Mouse (Mus musculus): ENCODE data around the gene Ccni. TPM values are rescaled to one million over a fixed set of nuclear protein-coding genes. Genes with fewer than 3 reads are reported as not detected.

Ccni gene
- total RNA-seq, 2 experiments from 2014 or later: 251 to 256 TPM

DNA sequence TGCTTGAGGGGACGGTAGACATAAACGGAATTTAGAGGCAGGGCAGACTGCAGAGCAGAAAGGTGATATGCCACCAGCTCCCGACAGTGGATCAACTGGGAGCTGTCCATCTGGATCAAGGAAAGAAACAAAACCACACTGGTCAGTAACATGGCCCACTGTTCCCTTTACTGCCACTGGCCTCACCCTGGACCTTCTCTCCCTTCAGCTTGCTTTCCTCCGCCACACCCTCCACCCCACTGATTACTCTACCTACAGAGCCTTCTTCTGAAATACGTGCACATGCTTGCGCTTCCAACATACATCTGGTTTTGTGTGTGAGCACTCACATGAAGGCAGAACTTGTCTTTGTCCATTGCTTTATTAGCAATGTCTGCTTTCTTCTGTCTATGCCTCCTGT is 23.0 kb downstream of the Ccni start:
- no peak overlapping the region for H3K4me3 ChIP-seq
- no peak for TF ChIP-seq CTCF (conservative IDR thresholded peaks at IDR 0.05)
- H3K27ac ChIP-seq: no peak overlapping the region
- DNase-seq (ENCODE audit: low spot score in 2 of 2): no peak

DNA sequence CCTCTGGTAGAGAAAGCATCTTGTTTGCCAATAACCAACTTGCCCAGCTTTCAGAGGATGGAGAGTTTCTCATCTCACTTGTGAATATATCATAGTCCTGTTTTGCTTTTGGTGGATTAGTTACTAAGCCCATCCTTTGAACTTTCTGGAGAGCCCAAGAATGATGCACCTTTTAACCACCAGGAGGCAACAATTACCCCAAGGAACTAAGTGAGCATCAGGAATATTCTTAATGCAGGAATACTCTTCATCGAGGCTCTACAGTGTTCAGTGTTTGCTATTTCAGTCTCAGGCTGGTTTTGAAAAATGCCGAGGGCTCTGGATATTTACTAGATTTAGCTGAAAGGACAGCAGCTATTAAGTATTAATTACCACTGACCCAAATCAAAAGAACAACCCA is 26.0 kb downstream of the Ccni start:
- Histone ChIP-seq H3K4me3 (no peak overlapping the region), H3K27ac (no peak overlapping the region)
- no peak for DNase-seq (ENCODE audit: low spot score in 2 of 2)
- TF ChIP-seq CTCF (conservative IDR thresholded peaks at IDR 0.05): peak; percentile 77

DNA sequence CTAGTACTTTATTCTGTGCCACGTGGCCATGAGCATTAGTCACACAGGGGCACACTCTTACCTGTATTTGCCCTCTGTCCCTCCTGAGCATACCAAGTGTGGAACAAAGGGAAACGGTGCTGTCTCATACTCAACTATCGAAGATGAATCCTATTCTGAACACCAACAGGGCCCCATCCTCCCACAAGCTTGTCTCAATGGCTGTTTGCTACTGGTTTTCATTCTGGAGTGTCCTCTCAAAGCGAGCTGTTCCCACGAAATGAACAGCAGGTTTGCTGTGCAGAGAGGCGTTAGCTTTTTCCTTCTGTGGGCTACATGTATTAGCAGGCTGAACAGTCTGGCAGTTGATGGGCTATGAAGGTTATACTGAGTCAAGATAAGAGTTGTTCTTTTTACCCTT is 27.7 kb downstream of the Ccni start:
- peak; percentile 49 to 56 for DNase-seq (ENCODE audit: low spot score in 2 of 2)
- Histone ChIP-seq H3K27ac (peak overlapping the region; percentile 54), H3K4me3 (no peak overlapping the region)
- TF ChIP-seq CTCF (conservative IDR thresholded peaks at IDR 0.05): no peak

DNA sequence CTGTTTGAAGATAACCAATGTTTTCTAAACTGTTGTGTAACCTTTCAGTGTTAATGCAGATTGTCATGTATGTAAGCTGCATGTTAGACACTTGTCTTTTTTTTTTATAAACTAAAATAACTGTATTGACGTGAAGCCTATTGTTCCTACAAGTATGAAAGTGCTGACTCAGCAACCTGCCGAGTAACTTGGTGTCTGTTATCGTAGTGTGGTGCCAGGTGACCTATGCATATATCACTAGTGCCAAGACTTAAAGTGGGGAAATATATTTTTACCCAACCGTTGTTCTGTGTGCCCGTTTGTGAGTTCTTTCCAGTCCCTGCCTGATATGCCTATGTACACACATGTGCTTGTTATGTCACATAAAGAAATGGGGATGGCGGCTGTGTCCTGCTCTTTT is 31.6 kb downstream of the Ccni start:
- DNase-seq (ENCODE audit: low spot score in 2 of 2): no peak
- TF ChIP-seq CTCF (conservative IDR thresholded peaks at IDR 0.05): no peak
- Histone ChIP-seq H3K27ac (no peak overlapping the region), H3K4me3 (no peak overlapping the region)

DNA sequence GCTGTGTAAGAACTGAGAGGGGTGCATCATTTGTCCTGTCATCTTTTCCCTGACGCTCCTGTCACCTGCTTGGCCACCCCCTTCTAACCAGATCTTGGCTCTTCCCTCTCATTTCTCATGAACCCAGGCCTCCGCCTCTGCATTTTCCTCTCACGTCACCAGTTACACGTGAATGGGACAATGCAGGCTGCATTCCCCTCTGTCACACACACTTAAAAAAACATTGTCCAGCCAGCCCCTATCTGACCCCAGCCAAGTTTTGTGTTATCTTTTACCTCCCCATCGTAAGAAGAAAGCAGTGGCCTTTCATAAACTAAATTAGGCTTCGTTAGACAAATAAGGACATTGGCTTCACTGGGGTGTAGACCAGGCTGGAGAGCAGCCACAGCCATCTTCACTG is 33.8 kb downstream of the Ccni start:
- no peak for DNase-seq (ENCODE audit: low spot score in 2 of 2)
- Histone ChIP-seq H3K27ac (no peak overlapping the region), H3K4me3 (no peak overlapping the region)
- no peak for TF ChIP-seq CTCF (conservative IDR thresholded peaks at IDR 0.05)

DNA sequence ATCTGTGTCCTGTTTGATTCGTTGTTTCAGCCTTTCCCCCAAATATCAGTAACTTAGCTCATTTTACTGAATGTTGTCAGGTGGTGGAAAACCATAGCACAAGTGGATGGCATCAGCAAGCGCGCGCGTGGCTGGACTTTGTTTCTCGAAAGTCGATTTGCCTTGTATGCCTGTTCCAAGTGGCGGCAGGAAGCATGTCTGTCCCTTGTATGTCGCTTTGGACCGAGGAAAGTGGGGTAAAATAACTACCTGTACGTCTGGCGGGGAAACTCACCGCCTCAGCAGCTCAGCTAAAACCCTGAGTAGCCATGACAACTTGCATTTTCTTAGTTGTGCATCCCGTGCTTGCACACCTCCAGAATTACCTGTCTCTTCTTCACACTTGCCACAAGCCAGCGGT is 34.9 kb downstream of the Ccni start:
- no peak overlapping the region for H3K4me3 ChIP-seq
- H3K27ac ChIP-seq: no peak overlapping the region

DNA sequence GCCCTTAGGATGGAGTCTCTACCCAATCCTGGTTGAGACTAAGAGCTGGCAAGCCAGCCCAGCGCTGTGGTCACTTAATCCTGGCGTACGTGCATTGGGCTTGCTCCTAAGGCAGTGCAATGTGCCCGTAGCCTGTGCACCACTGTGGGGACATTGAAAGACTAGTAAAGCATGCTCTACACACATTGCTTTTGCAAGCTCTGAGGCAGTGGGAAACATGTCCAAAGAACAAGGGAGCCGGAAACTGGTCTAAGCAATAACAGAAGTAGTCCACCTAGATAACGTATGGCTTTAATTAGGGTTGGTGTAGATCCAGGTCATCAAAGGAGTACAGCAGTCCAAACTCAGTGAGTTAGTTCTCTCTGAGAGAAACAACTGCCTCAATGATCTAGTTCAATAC is 37.6 kb downstream of the Ccni start:
- Histone ChIP-seq H3K4me3 (no peak overlapping the region), H3K27ac (no peak overlapping the region)
- no peak for TF ChIP-seq CTCF (conservative IDR thresholded peaks at IDR 0.05)
- no peak for DNase-seq (ENCODE audit: low spot score in 2 of 2)

More for the DNA sequence above, 34.9 kb downstream of the Ccni start:
- DNase-seq (ENCODE audit: low spot score in 2 of 2): no peak
- no peak for TF ChIP-seq CTCF (conservative IDR thresholded peaks at IDR 0.05)

DNA sequence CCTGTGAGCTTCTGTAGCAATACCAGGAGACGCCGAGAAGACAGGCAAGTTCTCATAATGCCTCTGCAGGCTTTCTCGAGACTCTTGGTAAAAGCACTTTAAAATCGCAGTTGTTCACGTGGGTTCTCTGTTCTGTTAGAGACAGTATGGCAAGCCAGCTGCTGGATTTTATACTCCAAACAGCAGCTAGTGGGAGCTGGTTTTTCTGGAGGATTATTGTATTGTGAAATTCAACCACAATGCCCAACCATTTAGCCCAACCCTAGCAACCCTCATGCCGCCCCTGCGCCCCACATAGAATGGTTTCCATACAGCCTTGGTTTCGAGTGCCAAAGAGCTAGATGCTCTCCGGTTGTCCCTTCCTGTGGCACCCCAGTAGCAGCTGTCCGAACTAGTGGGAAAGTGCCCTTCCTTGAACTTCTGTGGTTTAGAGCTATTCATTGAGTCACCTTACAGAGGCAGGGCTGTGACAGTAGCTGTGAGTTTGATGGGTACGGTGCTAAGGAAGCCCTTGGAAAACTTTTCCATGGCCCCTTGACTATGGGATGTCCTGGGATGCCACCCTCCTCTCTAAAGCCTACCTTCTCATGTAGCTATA is 38.3 kb downstream of the Ccni start:
- Histone ChIP-seq H3K4me3 (no peak overlapping the region), H3K27ac (no peak overlapping the region)
- no peak for DNase-seq (ENCODE audit: low spot score in 2 of 2)
- TF ChIP-seq CTCF (conservative IDR thresholded peaks at IDR 0.05): peak; percentile 60

DNA sequence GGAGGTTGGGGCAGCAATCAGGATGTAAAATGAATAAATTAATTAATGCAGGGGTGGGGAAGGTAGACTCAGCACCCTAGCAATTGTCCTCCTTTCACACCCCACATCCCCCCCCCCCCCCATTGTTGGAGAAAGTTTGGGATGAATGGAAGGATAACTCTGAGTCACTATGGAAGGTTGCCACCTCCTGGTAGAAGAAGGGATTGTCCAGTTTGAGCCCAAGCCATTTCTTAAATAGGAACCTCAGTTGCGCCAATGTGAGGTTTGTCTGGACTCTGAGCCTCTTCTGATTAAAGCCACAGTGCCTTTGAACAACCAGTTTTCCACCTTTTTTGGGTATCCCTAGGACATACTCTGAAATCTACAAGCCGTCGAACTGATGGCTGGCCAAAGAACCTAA is 42.8 kb downstream of the Ccni start:
- Histone ChIP-seq H3K4me3 (no peak overlapping the region), H3K27ac (no peak overlapping the region)
- DNase-seq (ENCODE audit: low spot score in 2 of 2): peak; percentile 27 to 67
- peak; percentile 77 for TF ChIP-seq CTCF (conservative IDR thresholded peaks at IDR 0.05)

DNA sequence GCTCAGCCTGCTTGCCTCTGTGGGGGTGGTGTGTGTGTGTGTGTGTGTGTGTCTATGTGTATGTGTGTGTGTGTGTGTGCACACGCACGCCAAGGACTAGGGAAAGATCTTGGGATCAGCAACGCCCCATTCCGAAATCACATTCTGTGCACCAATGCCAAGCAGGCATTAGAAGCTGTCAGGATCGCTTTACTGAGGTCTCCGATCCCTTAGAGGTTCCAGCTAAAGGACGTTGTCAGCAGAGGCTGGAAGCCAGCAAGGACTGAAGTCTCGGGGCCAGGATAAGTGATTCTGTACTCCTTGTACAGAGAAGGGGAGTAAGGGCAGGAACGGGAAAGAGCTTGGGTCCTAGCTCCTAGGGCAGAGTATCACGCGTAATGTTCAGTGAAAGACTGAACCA is 51.9 kb downstream of the Ccni start:
- no peak overlapping the region for H3K27ac ChIP-seq
- TF ChIP-seq CTCF (conservative IDR thresholded peaks at IDR 0.05): no peak
- no peak for DNase-seq (ENCODE audit: low spot score in 2 of 2)
- H3K4me3 ChIP-seq: no peak overlapping the region

DNA sequence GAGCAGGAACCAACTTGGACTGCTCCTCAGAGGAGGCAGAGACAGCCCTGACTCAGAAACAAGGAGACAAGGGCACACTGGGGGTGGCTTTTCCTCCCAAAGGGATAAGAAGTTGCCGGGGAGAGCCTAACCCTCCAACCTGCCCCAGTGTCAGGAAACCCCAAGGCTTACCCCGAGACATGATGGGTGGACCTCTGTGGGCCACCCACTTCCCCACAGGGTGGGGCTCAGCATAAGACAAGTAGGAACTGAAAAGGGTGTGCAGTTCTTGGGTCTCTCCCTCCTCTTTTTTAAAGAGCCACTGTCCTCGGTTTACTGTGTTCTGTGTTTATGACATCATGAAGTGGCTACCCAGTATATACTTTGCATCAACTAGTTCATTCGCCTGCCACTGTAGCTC is 53.8 kb downstream of the Ccni start:
- Histone ChIP-seq H3K4me3 (no peak overlapping the region), H3K27ac (0 out of 2 replicates have a peak overlapping the region, but pooled peaks have one; percentile 2)
- no peak for TF ChIP-seq CTCF (conservative IDR thresholded peaks at IDR 0.05)
- no peak for DNase-seq (ENCODE audit: low spot score in 2 of 2)

DNA sequence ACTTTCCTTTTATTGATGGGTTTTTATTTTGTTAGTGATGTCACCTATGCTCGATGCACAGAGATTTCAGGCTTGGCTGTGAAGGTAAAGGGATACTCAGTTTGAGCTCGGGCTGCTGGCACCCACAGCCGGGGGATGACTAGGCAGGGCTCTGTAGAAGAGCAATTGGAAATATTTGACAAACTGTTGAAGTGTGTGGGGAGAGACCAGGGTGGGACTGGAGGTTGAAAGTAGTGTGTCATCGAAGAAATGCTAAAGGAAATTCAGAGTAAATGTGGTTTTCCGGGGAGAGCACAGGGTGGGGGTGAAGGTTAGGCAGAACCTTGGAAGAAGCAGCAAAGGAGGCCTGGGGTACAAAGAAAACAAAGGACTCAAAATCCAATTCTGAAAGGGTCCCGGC is 54.3 kb downstream of the Ccni start:
- no peak for TF ChIP-seq CTCF (conservative IDR thresholded peaks at IDR 0.05)
- no peak overlapping the region for H3K27ac ChIP-seq
- DNase-seq (ENCODE audit: low spot score in 2 of 2): no peak
- no peak overlapping the region for H3K4me3 ChIP-seq

DNA sequence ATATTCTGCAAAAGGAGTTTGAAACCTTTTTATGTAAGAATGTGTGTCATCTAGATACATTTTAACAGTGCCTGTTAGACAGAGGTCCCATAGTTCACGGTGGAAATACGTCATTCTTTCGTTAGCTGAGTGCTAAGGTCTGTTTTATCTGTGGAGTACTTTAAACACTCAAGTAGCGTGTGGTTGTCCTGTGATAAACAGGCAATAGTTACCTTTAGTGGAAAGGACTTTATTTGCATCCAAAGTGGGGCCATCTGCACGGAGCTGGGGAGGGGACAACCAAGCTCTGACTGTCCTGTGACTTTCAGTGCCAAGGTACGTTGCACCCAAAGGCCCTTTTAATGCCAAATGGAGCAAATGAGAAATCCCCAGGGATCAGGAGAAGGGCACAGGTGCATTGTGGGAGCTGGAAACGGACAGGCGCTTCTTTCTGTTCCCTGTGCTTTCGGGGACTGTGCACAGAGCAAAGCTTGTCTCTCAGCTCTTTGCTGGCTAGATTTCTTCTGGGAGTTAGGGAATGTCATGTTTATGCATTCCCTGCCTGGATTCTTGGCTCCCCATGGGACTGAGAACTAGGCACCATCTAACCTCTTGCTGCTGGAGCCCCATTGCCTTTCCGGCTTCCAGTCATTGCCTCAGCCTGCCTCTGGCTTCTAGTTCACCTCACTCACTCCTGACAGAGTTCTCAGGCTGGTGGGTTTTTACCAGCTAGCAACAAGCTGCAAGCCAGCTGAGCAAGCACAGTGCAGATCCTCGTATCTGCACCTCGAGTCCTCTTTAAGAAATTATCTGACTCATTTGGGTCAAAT is 56.1 kb downstream of the Ccni start:
- Histone ChIP-seq H3K4me3 (no peak overlapping the region), H3K27ac (no peak overlapping the region)
- TF ChIP-seq CTCF (conservative IDR thresholded peaks at IDR 0.05): no peak
- no peak for DNase-seq (ENCODE audit: low spot score in 2 of 2)

DNA sequence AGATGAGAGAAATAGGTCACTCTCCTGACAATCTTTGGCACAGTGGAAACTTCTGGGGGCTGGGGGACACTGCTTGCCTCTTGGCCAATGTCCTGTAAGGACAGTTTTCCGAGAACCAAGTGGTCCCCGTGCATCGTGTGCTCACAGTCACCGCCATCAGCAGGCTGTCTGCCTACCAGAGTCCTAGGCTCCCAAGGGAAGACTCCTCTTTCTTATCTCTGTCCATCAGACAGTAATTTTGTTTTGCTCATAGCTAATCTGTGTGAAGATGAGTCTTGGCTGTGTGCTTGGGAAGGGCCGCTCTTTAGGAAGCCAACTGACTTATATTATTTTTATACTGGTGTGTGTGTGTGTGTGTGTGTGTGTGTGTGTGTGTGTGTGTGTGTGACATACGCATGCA is 60.8 kb downstream of the Ccni start:
- no peak for DNase-seq (ENCODE audit: low spot score in 2 of 2)
- H3K27ac ChIP-seq: no peak overlapping the region
- no peak for TF ChIP-seq CTCF (conservative IDR thresholded peaks at IDR 0.05)
- H3K4me3 ChIP-seq: no peak overlapping the region

Data from layer of hippocampus, adult 2 months (tissue).